Comparison of ENCODE assay signal across 9 mouse cellular contexts in the genomic region with DNA sequence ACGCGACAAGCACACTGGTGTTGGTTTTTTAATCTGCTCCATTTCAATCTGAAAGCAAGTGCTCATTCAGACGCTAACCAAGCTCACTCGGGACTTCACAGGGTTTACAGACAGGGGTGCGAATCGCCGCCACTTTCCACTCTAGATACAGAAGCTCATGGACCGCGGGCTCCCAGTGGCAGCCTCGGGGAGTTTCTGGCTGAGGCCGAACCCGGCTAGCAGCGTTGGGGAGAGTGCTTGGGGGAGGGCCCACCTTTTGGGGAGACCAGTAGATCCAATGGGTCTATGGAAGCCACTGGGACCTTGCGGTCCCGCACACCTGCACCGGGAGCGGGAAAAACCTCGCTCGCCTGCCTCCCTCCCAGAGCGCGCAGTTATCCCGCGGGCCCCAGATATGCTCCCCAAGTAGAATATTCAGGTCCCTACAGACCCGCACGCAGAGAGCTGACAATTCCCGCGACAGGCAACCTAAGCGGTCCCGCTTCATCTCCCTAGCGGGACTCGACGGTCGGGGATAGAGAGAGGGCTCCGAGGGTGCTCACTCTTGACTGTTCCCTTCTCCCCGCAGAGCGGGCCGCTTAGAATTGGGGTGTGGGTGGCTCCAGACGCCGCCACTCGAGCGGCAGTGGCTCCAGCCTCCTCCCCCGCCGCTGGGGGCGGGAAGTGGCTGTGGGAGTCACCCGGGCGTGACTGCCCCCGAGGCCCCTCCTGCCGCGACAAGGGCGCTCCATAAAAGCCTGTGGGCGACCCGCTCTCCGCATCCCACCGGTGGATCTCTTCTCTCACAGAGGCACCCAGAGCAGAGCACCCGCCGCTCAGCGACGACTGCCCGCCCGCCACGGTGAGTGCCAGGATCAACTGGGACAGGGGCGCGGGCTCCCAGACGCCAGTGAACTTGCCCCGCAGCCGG. TPM values are rescaled to one million over a fixed set of nuclear protein-coding genes. Genes with fewer than 3 reads are reported as not detected.
A peak's percentile ranks its signal among the peaks of the same experiment; 100 is the strongest.
DNase-seq lines count a peak whose midpoint lies in the region; ATAC-seq and TF ChIP-seq lines count a peak whose summit lies in the region.
"Had no signal": no experiment of that assay in that cellular context is flagged by ENCODE, and none has a peak within 500 bp of the region (broad histone marks: within the 10 kb centered on the region; RNA-seq: fewer than 3 reads in every experiment).

A gene (plus strand): TSS at position 750 of the 910 bp plus-strand sequence.

- no peak within 1 kb of the TSS for H3K27ac ChIP-seq in forebrain, embryonic 13.5 days
- H3K27ac ChIP-seq in hindbrain, postnatal 0 days, result no peak within 1 kb of the TSS
- H3K27ac ChIP-seq in stomach, embryonic 16.5 days (ENCODE audit: low read length), result no peak within 1 kb of the TSS

- H3K4me2 ChIP-seq in forebrain, embryonic 13.5 days, result peak within 1 kb of the TSS; percentile 88
- peak within 1 kb of the TSS; percentile 71 for H3K4me2 ChIP-seq in hindbrain, postnatal 0 days (ENCODE audit: low read depth, low read length)
- H3K4me2 ChIP-seq in stomach, embryonic 16.5 days (ENCODE audit: low read depth, low read length), result peak within 1 kb of the TSS; percentile 74

- ATAC-seq in forebrain, embryonic 13.5 days, result peak; percentile 75
- ATAC-seq in hindbrain, postnatal 0 days, result peak; percentile 67; the same call in 1 of the 2 replicates
- peak; percentile 61 for ATAC-seq in megakaryocyte progenitor cell, adult 5-6 weeks (replicated peaks; ENCODE audit: poor library complexity)
- no peak for ATAC-seq in stomach, embryonic 16.5 days (ENCODE audit: insufficient read depth, low FRiP score)

- under 1% methylated on average over 60 of the region's 66 CpGs for WGBS in forebrain, embryonic 13.5 days
- whole genome bisulfite sequencing in hindbrain, postnatal 0 days, result under 1% methylated on average over 61 of the region's 66 CpGs
- WGBS in stomach, embryonic 16.5 days, result under 1% methylated on average over 66 of the region's 66 CpGs

- TF ChIP-seq CTCF in hindbrain, postnatal 0 days (IDR thresholded peaks at IDR 0.05; ENCODE audit: low read depth), result no peak

- peak within 1 kb of the TSS; percentile 47 for H3K4me3 ChIP-seq in forebrain, embryonic 13.5 days
- H3K4me3 ChIP-seq in hindbrain, postnatal 0 days (ENCODE audit: low read length), result peak within 1 kb of the TSS; percentile 42
- H3K4me3 ChIP-seq in stomach, embryonic 16.5 days (replicated peaks; ENCODE audit: low read length), result peak within 1 kb of the TSS; percentile 48

- intact Hi-C loops in left cerebral cortex, postnatal 10 days (cut with DNase I), result no loop called here

- H3K27me3 ChIP-seq in forebrain, embryonic 13.5 days, result peaks cover 76% of the 10 kb centered on the region
- peaks cover 18% of the 10 kb centered on the region for H3K27me3 ChIP-seq in hindbrain, postnatal 0 days (ENCODE audit: insufficient read depth, low read length)
- peaks cover 46% of the 10 kb centered on the region for H3K27me3 ChIP-seq in stomach, embryonic 16.5 days (ENCODE audit: control insufficient read depth, insufficient read depth, low read length)
- H3K27me3 ChIP-seq: CH12.LX had no signal

- H3K4me1 ChIP-seq in forebrain, embryonic 13.5 days, result peaks cover 14% of the 10 kb centered on the region
- H3K4me1 ChIP-seq in hindbrain, postnatal 0 days (ENCODE audit: insufficient read depth, low read length), result peaks cover 9% of the 10 kb centered on the region; the same call in 1 of the 2 replicates
- H3K4me1 ChIP-seq in stomach, embryonic 16.5 days (ENCODE audit: control insufficient read depth, insufficient read depth, low read length), result peaks cover 10% of the 10 kb centered on the region; the same call in 1 of the 2 replicates

- DNase-seq in frontal cortex, postnatal 36 days (ENCODE audit: low spot score in 2 of 2), result peak; percentile 19 to 25
- DNase-seq in frontal cortex, postnatal 25 days (ENCODE audit: low spot score in 2 of 2), result no peak
- peak; percentile 72 for DNase-seq in adrenal gland, postnatal 14 days
- DNase-seq in hindbrain, postnatal 0 days (ENCODE audit: low spot score), result peak; percentile 24
- peak in 1 of 2 experiments; percentile 47 for DNase-seq in left cerebral cortex, postnatal 10 days (ENCODE audit: extremely low spot score in 1 of 2, low spot score in 2 of 2)

- H3K9me3 ChIP-seq in forebrain, embryonic 13.5 days (replicated peaks), result no peaks in the 10 kb centered on the region
- H3K9me3 ChIP-seq in hindbrain, postnatal 0 days (ENCODE audit: low read length), result no peaks in the 10 kb centered on the region
- H3K9me3 ChIP-seq in stomach, embryonic 16.5 days (replicated peaks; ENCODE audit: control insufficient read depth, low read length), result no peaks in the 10 kb centered on the region

- H3K36me3 ChIP-seq in forebrain, embryonic 13.5 days (ENCODE audit: poor library complexity, severe bottlenecking), result no peaks in the 10 kb centered on the region
- no peaks in the 10 kb centered on the region for H3K36me3 ChIP-seq in hindbrain, postnatal 0 days (ENCODE audit: insufficient read depth, low read length)
- H3K36me3 ChIP-seq in stomach, embryonic 16.5 days (ENCODE audit: control insufficient read depth, insufficient read depth, low read length), result no peaks in the 10 kb centered on the region

- H3K9ac ChIP-seq in forebrain, embryonic 13.5 days, result peak within 1 kb of the TSS; percentile 55
- H3K9ac ChIP-seq in hindbrain, postnatal 0 days (replicated peaks; ENCODE audit: low read length), result no peak within 1 kb of the TSS; the same call in 1 of the 2 replicates
- peak within 1 kb of the TSS; percentile 40 for H3K9ac ChIP-seq in stomach, embryonic 16.5 days (ENCODE audit: low read length)

RNA-seq across cellular contexts. Expression of the gene that starts here (rescaled TPM):
- total RNA-seq in adrenal gland, postnatal 14 days (2021), result 492 and 562 TPM in 2 replicates
- 65.6 and 81.2 TPM in 2 replicates for polyA plus RNA-seq in forebrain, embryonic 13.5 days (2015; fragmentation: Nextera tagmentation; extraction: Ambion mirVana)
- 74.4 and 117 TPM in 2 replicates for total RNA-seq in hindbrain, postnatal 0 days (2014; rRNA removed)
- polyA plus RNA-seq in hindbrain, postnatal 0 days (2015; fragmentation: Nextera tagmentation; extraction: Ambion mirVana), result 110 and 120 TPM in 2 replicates
- total RNA-seq in left cerebral cortex, postnatal 10 days (2021), result 100 to 1,000 TPM; 114 to 136 TPM
- not detected in 2 replicates for total RNA-seq in megakaryocyte progenitor cell, adult 5-6 weeks (2015)
- total RNA-seq in megakaryocyte progenitor cell, adult 5-6 weeks (2017), result not detected in 2 replicates
- 4.9 and 6.8 TPM in 2 replicates for polyA plus RNA-seq in stomach, embryonic 16.5 days (2015; fragmentation: Nextera tagmentation; extraction: Ambion mirVana)
- total RNA-seq: CH12.LX had no signal

Comparison
In these comparisons a context has a peak if more than half of its experiments do, and no peak if none do; other contexts are left out.
1. RNA of the gene that starts here (total RNA-seq): 492 to 562 TPM in adrenal gland, postnatal 14 days, 114 to 136 TPM in left cerebral cortex, postnatal 10 days and 74.4 to 117 TPM in hindbrain, postnatal 0 days; not detected in megakaryocyte progenitor cell, adult 5-6 weeks; every median in the first group is over 10 times any median in the second.
2. DNase-seq: peak in frontal cortex, postnatal 36 days (2 of 2), adrenal gland, postnatal 14 days (single experiment) and hindbrain, postnatal 0 days (single experiment); none in frontal cortex, postnatal 25 days (0 of 2).
3. Peak in ATAC-seq in megakaryocyte progenitor cell, adult 5-6 weeks; RNA of the gene not detected or under 1 TPM.
4. Peak in every context shown above with its lines, with median percentiles within 50 percentile points of each other: H3K4me2 ChIP-seq and H3K4me3 ChIP-seq.